Mouse (Mus musculus) liver, adult 2 months (tissue): ENCODE measurements at regions not wholly inside any gene's neighbourhood (a gene's known extent, or its start where the extent isn't known, plus 50 kb on each side); places are given as distances from the start of the nearest gene placed in this dataset.
"Not testable (repeated sequence)": the region's sequence is repeated elsewhere in the genome, so short reads cannot be mapped to it uniquely, and the experiment has no call there.

Experiments
- DNase-seq: peaks from one replicate; pipeline ENCODE4 v3.0.0-alpha.2; 2011; ENCODE audit warnings: low read depth, low spot score; ENCODE audit errors: extremely low read depth
- H3K27ac ChIP-seq: fragments of 200-500 bp; replicated peaks from 2 replicates; pipeline ENCODE4 v1.5.1; 2012; ENCODE audit warnings: low read depth, mild to moderate bottlenecking, control low read depth, inconsistent platforms, low read length; ENCODE audit not compliant: insufficient read depth
- H3K27me3 ChIP-seq: fragments of 200-500 bp; 2 replicates; pipeline ENCODE4 v1.6.1; 2012; ENCODE audit warnings: mild to moderate bottlenecking, moderate library complexity, low read length, inconsistent platforms; ENCODE audit not compliant: control insufficient read depth, insufficient read depth
- H3K36me3 ChIP-seq: fragments of 200-500 bp; 2 replicates; pipeline ENCODE4 v1.6.1; 2012; ENCODE audit warnings: low read length, inconsistent platforms; ENCODE audit not compliant: control insufficient read depth, insufficient read depth
- H3K4me1 ChIP-seq: fragments of 200-500 bp; 2 replicates; pipeline ENCODE4 v1.6.1; 2011; ENCODE audit warnings: low read length; ENCODE audit not compliant: control insufficient read depth, insufficient read depth
- H3K4me3 ChIP-seq: fragments of 200-500 bp; 2 replicates; pipeline ENCODE4 v1.5.1; 2011; ENCODE audit warnings: low read depth, mild to moderate bottlenecking, control low read depth, low read length, moderate library complexity; ENCODE audit not compliant: insufficient read depth
- H3K79me2 ChIP-seq: fragments of 200-500 bp; 2 replicates; pipeline ENCODE4 v1.6.1; 2012; ENCODE audit warnings: inconsistent platforms, mild to moderate bottlenecking, low read length, moderate library complexity; ENCODE audit not compliant: control insufficient read depth, insufficient read depth
- H3K9ac ChIP-seq: fragments of 200-500 bp; 2 replicates; pipeline ENCODE4 v1.6.1; 2012; ENCODE audit warnings: low read depth, mild to moderate bottlenecking, control low read depth, inconsistent platforms, low read length
- CTCF ChIP-seq: fragments of 200-500 bp; IDR thresholded peaks from 2 replicates; pipeline ENCODE4 v1.5.1; 2011; ENCODE audit warnings: low read depth, low read length, control low read depth
- POLR2A ChIP-seq: fragments of 200-500 bp; IDR thresholded peaks from 2 replicates; pipeline ENCODE4 v1.6.1; 2011; ENCODE audit warnings: low read length, control low read depth; ENCODE audit not compliant: insufficient read depth; ENCODE audit errors: extremely low read depth
- WGBS: fragments of 180-500 bp; shearing (Covaris S2); methylation state at CpG from one replicate; pipeline ENCODE4 v1.1.7; 2018; 5-methylcytosine and 5-hydroxymethylcytosine counted together

DNA sequence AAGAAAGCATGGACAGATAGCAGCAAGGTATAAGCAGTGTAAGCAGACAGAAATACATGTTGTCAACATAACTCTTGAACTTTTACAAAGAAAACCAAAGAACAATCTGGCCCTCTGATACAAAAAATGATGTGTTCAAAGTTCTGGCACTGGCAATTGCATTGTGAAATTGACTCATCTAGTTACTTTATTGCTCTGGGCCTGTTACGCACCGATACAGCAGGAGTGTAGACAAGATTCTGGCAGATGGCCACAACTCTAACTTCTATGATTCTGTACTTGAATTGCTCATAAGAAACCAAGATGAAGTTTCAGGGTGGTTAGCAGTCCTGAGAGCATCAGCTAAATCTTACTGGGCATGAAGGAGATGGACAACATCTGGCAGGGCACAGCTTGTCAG, 117.7 kb downstream of the Olfr721-ps1 start:
- H3K27ac ChIP-seq, result no peak overlapping the region
- WGBS, result 28% methylated on average over 2 of the region's 2 CpGs
- DNase-seq, result no peak

GRCm38 (mm10) chr14:14520195-14520594, 119.1 kb downstream of the Olfr721-ps1 start:
- no peak overlapping the region for H3K4me3 ChIP-seq
- no peak overlapping the region for H3K27ac ChIP-seq
- DNase-seq, result no peak
- H3K4me1 ChIP-seq, result no peaks in the 10 kb centered on the region
- no peaks in the 10 kb centered on the region for H3K79me2 ChIP-seq
- TF ChIP-seq POLR2A (no peak), CTCF (no peak)
- no peak overlapping the region for H3K9ac ChIP-seq
- H3K36me3 ChIP-seq, result no peaks in the 10 kb centered on the region
- no peaks in the 10 kb centered on the region for H3K27me3 ChIP-seq

More for the DNA sequence above, 117.7 kb downstream of the Olfr721-ps1 start:
- Histone ChIP-seq H3K9ac (no peak overlapping the region), H3K4me3 (no peak overlapping the region), H3K79me2 (no peaks in the 10 kb centered on the region), H3K4me1 (no peaks in the 10 kb centered on the region), H3K36me3 (no peaks in the 10 kb centered on the region), H3K27me3 (no peaks in the 10 kb centered on the region)
- TF ChIP-seq CTCF (no peak), POLR2A (no peak)

DNA sequence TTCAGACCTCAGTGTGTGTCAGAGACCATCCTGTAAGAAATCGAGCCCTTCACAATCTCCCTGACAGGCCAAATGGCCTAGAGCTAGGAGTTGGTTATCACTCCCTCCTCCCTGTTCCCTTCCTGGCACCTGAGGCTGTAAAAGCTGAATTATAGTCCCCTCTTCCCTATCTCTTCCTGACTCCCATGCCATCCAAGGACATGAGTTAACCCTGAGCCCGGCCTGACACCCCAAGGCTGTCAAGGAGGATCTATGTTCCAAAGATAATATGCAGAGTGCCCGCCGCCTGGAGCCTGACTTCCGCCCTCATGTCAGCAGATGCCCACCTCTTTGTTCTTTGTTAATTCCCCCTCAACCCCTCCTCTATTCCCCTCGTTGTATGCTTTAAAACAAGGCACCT, 120.2 kb downstream of the Olfr721-ps1 start:
- WGBS, result 73% methylated on average over 6 of the region's 6 CpGs
- not testable (repeated sequence) for DNase-seq, H3K27ac ChIP-seq, H3K36me3 ChIP-seq, H3K9ac ChIP-seq, H3K4me3 ChIP-seq, H3K79me2 ChIP-seq, H3K4me1 ChIP-seq, H3K27me3 ChIP-seq

DNA sequence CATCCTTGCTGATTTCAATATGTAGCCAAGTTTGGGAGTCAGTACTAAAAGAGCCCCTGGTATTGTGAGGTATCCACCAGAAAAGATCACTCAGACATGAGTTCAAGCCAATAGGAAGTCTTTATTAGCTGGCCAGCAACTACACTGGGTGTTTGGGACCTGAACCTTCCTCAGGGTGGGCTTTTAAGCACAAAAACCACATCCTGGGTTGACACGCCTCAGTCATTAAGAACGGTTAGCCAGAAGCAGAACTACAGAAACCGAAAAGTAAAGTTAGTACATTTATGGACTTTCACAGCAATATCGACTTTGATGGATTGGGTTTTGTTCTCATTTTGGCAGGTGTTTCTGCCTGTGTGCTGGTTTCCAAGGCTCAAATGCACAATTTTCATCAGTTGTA, 124.1 kb downstream of the Olfr721-ps1 start:
- Histone ChIP-seq H3K9ac (no peak overlapping the region), H3K4me3 (no peak overlapping the region), H3K36me3 (no peaks in the 10 kb centered on the region), H3K79me2 (no peaks in the 10 kb centered on the region), H3K4me1 (no peaks in the 10 kb centered on the region), H3K27ac (no peak overlapping the region), H3K27me3 (no peaks in the 10 kb centered on the region)
- 89% methylated on average over 4 of the region's 4 CpGs for WGBS
- no peak for TF ChIP-seq CTCF
- TF ChIP-seq POLR2A, result no peak
- DNase-seq, result no peak

DNA sequence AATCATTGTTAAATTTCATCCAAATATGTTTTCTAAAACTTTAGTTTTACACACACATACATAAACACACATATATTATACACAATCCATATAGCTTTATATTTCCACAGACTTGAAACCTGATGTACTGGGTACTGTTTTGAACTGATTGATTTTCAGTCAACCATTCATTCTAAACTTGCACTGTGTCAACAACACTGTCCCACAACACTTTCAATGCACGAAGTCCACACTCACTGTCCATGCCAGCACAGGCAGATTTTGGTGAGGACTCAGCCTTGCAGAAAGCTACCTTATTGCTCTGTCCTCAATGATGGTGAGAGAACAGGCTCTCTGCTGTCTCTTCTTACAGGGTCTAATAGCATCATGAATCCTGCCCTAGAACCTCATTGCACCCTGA, 127.3 kb downstream of the Olfr721-ps1 start:
- TF ChIP-seq POLR2A (no peak), CTCF (no peak)
- Histone ChIP-seq H3K9ac (no peak overlapping the region), H3K4me3 (no peak overlapping the region), H3K27me3 (no peaks in the 10 kb centered on the region), H3K79me2 (no peaks in the 10 kb centered on the region), H3K4me1 (no peaks in the 10 kb centered on the region), H3K27ac (no peak overlapping the region), H3K36me3 (no peaks in the 10 kb centered on the region)
- 17% methylated on average over 1 of the region's 1 CpGs for WGBS
- no peak for DNase-seq

DNA sequence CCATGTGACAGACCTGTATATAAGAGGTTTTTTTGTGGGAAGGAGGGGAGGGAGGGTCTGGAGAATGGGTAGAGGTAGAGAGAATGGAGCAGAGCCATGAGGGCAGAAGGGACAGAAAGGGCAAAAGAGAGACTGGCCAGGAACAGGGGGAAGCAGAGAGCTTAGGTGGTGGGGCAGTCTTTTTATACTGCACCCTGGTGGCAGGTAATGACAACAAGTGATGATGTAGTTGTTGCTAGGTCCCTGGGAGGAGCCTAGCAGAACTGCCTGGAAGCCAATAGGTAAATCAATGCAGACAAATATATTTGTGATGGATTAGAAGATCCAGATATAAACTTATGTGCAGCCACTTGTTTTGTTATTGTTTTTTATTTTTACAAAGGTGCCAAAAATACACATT, 140.1 kb downstream of the Olfr721-ps1 start:
- DNase-seq, result no peak
- TF ChIP-seq POLR2A (no peak), CTCF (no peak)
- Histone ChIP-seq H3K27ac (no peak overlapping the region), H3K36me3 (no peaks in the 10 kb centered on the region), H3K27me3 (no peaks in the 10 kb centered on the region), H3K4me1 (peaks cover 4% of the 10 kb centered on the region; the same call in 1 of the 2 replicates), H3K9ac (no peak overlapping the region), H3K79me2 (no peaks in the 10 kb centered on the region), H3K4me3 (no peak overlapping the region)
